Mouse (Mus musculus): ENCODE measurements around the gene Epn2. TPM values are rescaled to one million over a fixed set of nuclear protein-coding genes. Genes with fewer than 3 reads are reported as not detected.

The Epn2 gene
- polyA plus RNA-seq, 1 experiment from 2014 or later: 39.0 TPM

DNA sequence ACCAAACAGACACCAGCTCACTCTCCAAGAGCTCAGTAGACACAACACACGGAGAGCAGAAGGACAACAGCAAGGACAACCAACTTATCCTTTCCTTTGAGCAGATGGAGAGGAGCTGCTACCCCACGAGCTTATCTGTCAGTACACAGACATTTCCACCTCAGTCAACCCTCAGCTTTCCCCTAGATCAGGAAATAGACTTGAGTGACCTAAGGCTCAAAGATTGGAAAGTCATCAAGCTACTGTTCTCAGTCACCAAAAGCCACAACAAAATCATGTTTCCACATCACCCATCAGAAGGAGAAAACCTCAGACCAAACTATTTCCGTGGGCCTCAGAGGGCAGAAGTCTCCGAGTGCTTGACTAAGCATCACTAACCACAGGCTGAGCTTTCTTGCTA is 15.5 kb downstream of the Epn2 start:
- no peak overlapping the region for H3K4me2 ChIP-seq (replicated peaks)
- H3K9me3 ChIP-seq: no peaks in the 10 kb centered on the region
- H3K36me3 ChIP-seq: no peaks in the 10 kb centered on the region
- no peak overlapping the region for H3K27ac ChIP-seq (replicated peaks)
- H3K9ac ChIP-seq (replicated peaks): no peak overlapping the region
- H3K27me3 ChIP-seq: no peaks in the 10 kb centered on the region
- 83% methylated on average over 4 of the region's 4 CpGs for WGBS
- no peak for ATAC-seq (ENCODE audit: low FRiP score, low read depth)
- H3K4me3 ChIP-seq: no peak overlapping the region
- H3K4me1 ChIP-seq: peaks cover under 1% of the 10 kb centered on the region; the same call in 1 of the 2 replicates

DNA sequence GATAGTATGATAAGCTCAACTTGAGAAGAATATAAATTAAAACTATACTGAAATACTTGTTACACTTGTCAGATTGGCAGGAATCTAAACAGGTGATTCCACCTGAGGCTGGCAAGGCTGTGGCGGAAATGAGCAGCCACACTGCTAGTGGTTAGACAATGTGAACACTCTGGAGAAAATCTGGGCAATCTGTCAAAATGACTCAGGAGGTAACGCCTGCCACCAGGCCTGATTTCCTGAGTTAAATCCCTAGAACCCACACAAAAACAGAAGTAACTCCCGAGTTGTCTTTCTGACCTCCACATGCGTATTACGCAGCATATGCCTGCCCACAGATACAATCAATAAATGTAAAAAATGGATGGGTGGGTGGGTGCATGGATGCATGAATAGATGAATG is 17.1 kb downstream of the Epn2 start:
- no peak for ATAC-seq (ENCODE audit: low FRiP score, low read depth)
- H3K4me2 ChIP-seq (replicated peaks): no peak overlapping the region
- no peak overlapping the region for H3K9ac ChIP-seq (replicated peaks)
- no peaks in the 10 kb centered on the region for H3K4me1 ChIP-seq
- no peak overlapping the region for H3K4me3 ChIP-seq
- no peaks in the 10 kb centered on the region for H3K36me3 ChIP-seq
- H3K27ac ChIP-seq (replicated peaks): no peak overlapping the region
- H3K27me3 ChIP-seq: no peaks in the 10 kb centered on the region
- WGBS: 91% methylated on average over 5 of the region's 5 CpGs
- H3K9me3 ChIP-seq: no peaks in the 10 kb centered on the region

DNA sequence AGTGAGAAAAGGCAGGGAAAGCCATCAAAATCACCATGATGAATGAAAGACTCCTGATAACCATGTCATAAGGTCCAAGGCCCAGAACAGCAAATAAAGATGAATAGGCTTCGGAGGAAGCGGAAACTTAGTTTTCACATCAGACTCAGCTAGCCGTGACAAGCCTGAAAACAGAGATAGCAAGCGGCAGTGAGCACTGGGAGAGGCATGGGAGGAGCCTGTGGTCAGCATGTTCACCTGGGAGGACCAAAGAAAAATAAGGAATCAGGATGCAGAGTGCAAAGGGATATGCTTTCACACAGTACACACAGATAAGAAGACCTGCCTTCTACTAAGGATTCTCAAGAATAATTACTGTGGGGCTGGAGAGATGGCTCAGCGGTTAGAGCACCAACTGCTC is 19.9 kb downstream of the Epn2 start:
- H3K36me3 ChIP-seq: no peaks in the 10 kb centered on the region
- H3K4me2 ChIP-seq (replicated peaks): no peak overlapping the region
- H3K27ac ChIP-seq (replicated peaks): no peak overlapping the region
- no peaks in the 10 kb centered on the region for H3K9me3 ChIP-seq
- H3K9ac ChIP-seq (replicated peaks): no peak overlapping the region
- no peak overlapping the region for H3K4me3 ChIP-seq
- 92% methylated on average over 5 of the region's 5 CpGs for WGBS
- ATAC-seq (ENCODE audit: low FRiP score, low read depth): no peak
- no peaks in the 10 kb centered on the region for H3K4me1 ChIP-seq
- H3K27me3 ChIP-seq: no peaks in the 10 kb centered on the region

DNA sequence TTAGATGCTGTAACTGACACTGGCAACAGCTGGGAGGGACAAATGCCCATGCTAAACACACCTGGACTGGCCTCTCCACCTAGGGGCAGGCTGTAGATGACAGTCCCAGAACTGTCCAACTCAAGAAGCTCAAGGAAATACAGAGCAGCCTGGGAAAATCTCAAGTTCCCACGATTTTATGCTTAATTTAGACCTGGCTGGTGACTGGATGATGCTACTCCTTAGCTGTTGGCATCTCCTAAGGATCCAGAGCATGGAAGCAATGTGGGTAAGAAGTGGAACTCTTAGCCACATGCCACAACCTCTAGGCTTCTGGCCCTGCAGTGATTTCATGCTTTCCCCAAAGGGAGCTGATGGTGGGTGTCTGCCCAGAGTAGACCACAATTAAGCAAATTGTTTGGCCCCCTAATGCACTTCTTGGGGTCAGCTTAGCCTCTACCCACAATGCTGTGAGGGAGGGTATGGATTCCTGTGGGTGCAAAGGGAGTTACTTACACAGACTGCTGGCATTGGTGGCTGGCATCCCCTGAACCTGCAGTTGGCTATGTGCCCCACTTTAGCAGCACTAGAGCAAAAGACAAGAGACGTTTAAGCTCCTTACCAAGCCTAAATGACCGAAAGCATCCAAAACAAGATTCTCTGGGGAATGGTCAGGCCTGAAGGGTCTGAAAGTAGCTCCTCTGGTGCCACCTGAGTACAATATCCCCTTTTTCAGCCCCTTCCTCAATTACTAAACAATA is 26.3 kb downstream of the Epn2 start:
- H3K36me3 ChIP-seq: no peaks in the 10 kb centered on the region
- no peak overlapping the region for H3K27ac ChIP-seq (replicated peaks)
- no peaks in the 10 kb centered on the region for H3K27me3 ChIP-seq
- no peak overlapping the region for H3K9ac ChIP-seq (replicated peaks)
- no peaks in the 10 kb centered on the region for H3K9me3 ChIP-seq
- no peak overlapping the region for H3K4me2 ChIP-seq (replicated peaks)
- H3K4me1 ChIP-seq: no peaks in the 10 kb centered on the region
- no peak overlapping the region for H3K4me3 ChIP-seq
- WGBS: 89% methylated on average over 3 of the region's 3 CpGs
- ATAC-seq (ENCODE audit: low FRiP score, low read depth): no peak

DNA sequence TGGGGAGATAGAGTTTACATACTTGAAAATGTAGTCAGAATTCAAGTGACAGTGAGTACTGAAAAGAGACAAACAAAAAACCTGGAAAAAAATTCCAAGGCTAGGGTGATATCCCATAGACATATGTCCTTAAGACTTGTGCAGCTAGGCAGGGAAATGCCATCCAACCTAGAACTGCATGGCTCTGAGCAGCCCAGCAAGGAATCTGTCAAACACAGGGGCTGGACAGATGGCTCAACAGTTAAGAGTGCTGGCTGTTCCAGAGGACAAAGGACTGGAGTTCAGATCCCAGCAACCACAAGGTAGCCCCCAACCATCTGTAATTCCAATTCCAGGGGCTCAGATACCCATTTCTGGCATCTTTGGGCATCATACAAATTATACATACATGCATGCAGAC is 28.9 kb downstream of the Epn2 start:
- Histone ChIP-seq H3K9ac (replicated peaks) (no peak overlapping the region), H3K36me3 (peaks cover 12% of the 10 kb centered on the region), H3K27me3 (no peaks in the 10 kb centered on the region), H3K4me1 (no peaks in the 10 kb centered on the region), H3K9me3 (no peaks in the 10 kb centered on the region), H3K4me3 (no peak overlapping the region), H3K27ac (replicated peaks) (no peak overlapping the region), H3K4me2 (replicated peaks) (no peak overlapping the region)
- no peak for ATAC-seq (ENCODE audit: low FRiP score, low read depth)

DNA sequence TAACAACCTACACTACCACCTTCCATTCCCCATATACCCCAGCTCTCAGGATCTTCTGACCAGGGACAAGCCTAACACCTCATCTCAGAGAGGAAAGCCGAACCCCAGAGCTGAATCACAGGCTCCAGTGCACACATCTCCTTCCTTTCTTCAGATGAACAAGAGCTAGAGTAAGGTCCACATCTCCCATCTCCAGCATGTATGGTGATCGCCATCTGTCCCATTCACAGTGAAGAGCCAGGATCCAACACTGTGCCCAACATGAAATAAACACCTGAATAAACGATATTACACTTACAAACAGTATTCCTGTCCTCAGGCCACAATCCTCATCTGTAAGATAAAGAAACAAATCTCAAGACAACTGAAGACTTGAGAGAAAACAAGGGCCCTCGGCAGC is 31.8 kb downstream of the Epn2 start:
- Histone ChIP-seq H3K4me2 (replicated peaks) (no peak overlapping the region), H3K4me3 (no peak overlapping the region), H3K27me3 (no peaks in the 10 kb centered on the region), H3K9ac (replicated peaks) (no peak overlapping the region), H3K36me3 (peaks cover 26% of the 10 kb centered on the region), H3K9me3 (no peaks in the 10 kb centered on the region), H3K27ac (replicated peaks) (no peak overlapping the region), H3K4me1 (no peaks in the 10 kb centered on the region)
- no peak for ATAC-seq (ENCODE audit: low FRiP score, low read depth)
- WGBS: 93% methylated on average over 4 of the region's 4 CpGs

DNA sequence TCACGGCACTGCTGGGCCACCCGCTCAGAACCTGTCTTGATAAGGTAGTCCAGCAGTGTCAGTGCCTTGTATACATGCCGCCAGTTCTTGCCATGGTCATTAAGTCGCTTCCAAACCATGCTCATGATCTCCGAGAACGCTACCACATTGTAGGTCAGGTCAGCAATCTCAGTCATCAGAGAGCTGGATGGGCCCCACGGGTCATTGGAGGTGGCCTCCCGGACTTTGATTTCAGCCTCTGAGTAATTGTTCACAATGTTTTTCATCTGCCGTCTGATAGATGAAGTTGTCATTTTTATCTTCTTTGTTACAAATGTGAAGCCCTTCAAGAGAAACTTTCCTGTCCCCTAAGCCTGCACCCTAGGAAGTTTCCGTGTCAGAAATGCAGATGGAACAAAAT is 33.0 kb downstream of the Epn2 start:
- peaks cover 26% of the 10 kb centered on the region for H3K36me3 ChIP-seq
- H3K27me3 ChIP-seq: no peaks in the 10 kb centered on the region
- no peak overlapping the region for H3K27ac ChIP-seq (replicated peaks)
- no peak overlapping the region for H3K9ac ChIP-seq (replicated peaks)
- no peak overlapping the region for H3K4me3 ChIP-seq
- H3K9me3 ChIP-seq: no peaks in the 10 kb centered on the region
- H3K4me2 ChIP-seq (replicated peaks): no peak overlapping the region
- 91% methylated on average over 10 of the region's 10 CpGs for WGBS
- ATAC-seq (ENCODE audit: low FRiP score, low read depth): no peak
- H3K4me1 ChIP-seq: no peaks in the 10 kb centered on the region

DNA sequence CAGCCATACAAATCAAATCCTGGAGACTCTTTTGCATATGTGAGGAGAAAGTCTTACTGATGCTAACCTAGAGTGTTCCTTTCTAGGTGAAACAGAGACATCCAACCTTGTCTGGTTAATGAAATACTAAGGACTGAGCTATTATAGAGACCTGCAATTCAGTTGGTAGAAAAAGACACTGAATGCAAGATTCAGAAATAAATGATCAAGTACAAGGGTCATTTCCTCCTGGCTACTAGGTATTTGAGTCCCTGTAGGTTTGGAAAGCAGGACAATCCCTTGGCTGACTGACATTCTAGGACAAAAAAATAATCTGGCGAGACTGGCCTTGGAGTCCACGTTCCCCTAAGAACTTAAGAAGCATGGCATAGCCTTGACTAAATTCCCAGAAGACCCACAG is 33.9 kb downstream of the Epn2 start:
- Histone ChIP-seq H3K9ac (replicated peaks) (no peak overlapping the region), H3K27me3 (no peaks in the 10 kb centered on the region), H3K36me3 (peaks cover 26% of the 10 kb centered on the region), H3K4me2 (replicated peaks) (no peak overlapping the region), H3K27ac (replicated peaks) (no peak overlapping the region), H3K9me3 (no peaks in the 10 kb centered on the region), H3K4me3 (no peak overlapping the region), H3K4me1 (no peaks in the 10 kb centered on the region)
- 92% methylated on average over 2 of the region's 2 CpGs for WGBS
- ATAC-seq (ENCODE audit: low FRiP score, low read depth): no peak

DNA sequence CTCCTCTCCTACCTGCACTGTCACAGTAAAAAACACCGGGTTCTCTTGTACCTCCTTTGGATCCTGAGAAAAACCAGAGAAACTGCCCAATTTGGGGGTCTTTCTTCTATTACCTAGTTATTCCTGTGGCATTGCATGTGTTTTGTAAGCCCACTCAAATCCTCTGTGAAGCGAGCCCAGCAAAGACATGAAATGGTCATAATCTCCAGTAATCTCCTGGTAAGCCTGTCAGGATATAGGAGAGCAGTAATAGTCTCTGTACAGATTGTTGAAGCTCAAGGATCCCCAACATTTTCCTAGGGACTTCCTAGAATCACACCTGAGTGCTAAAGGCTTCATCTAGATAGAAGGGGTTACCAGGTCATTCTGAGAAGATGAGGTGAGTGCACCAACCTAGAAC is 38.4 kb downstream of the Epn2 start:
- Histone ChIP-seq H3K4me1 (no peaks in the 10 kb centered on the region), H3K4me2 (replicated peaks) (no peak overlapping the region), H3K9ac (replicated peaks) (no peak overlapping the region), H3K27me3 (no peaks in the 10 kb centered on the region), H3K9me3 (no peaks in the 10 kb centered on the region), H3K36me3 (peaks cover 29% of the 10 kb centered on the region), H3K4me3 (no peak overlapping the region), H3K27ac (replicated peaks) (no peak overlapping the region)
- WGBS: 92% methylated on average over 2 of the region's 2 CpGs
- no peak for ATAC-seq (ENCODE audit: low FRiP score, low read depth)

DNA sequence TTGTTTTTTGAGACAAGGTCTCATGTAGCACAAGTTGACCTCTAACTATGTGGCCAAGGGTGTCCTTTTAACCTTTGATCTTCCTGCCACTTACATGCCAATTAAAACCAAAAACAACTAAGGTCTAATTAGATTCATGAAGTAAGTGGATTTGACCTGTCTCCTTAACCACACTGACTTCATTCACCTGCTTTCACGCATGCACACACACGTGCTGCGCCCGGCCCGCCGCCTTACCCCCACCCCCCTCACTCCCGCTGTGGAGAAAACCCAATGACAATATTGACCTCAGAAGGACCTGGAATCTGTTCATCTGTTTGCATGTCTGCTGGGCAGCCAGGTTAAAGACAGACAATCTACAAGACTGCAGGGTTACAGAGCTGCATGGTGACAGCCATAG is 38.8 kb downstream of the Epn2 start:
- H3K4me2 ChIP-seq (replicated peaks): no peak overlapping the region
- no peak overlapping the region for H3K4me3 ChIP-seq
- peaks cover 25% of the 10 kb centered on the region for H3K36me3 ChIP-seq
- ATAC-seq (ENCODE audit: low FRiP score, low read depth): no peak
- H3K9me3 ChIP-seq: no peaks in the 10 kb centered on the region
- WGBS: 84% methylated on average over 7 of the region's 7 CpGs
- H3K9ac ChIP-seq (replicated peaks): no peak overlapping the region
- no peaks in the 10 kb centered on the region for H3K4me1 ChIP-seq
- no peak overlapping the region for H3K27ac ChIP-seq (replicated peaks)
- no peaks in the 10 kb centered on the region for H3K27me3 ChIP-seq

DNA sequence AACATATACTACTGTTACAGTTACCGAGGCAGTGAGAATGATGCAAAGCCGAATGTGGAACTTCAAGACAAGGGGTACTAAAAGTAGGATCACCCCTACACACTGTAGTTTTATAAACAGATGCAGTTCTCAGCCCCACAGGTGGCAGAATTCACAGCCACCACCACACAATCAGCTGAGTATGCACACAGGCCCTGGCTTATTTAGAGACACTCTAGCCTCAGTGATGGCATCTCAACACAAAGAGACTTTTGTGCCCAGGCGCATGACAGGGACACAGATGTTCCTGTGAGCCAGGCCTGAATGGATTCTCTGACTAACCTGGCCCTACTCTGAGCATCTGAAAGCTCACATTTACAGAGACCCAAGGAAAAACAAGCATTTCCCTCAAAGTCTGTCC is 42.1 kb downstream of the Epn2 start:
- Histone ChIP-seq H3K4me2 (replicated peaks) (no peak overlapping the region), H3K27ac (replicated peaks) (no peak overlapping the region), H3K4me3 (no peak overlapping the region), H3K4me1 (no peaks in the 10 kb centered on the region), H3K36me3 (peaks cover 15% of the 10 kb centered on the region; the same call in 1 of the 2 replicates), H3K27me3 (no peaks in the 10 kb centered on the region), H3K9ac (replicated peaks) (no peak overlapping the region), H3K9me3 (no peaks in the 10 kb centered on the region)
- no peak for ATAC-seq (ENCODE audit: low FRiP score, low read depth)
- 85% methylated on average over 3 of the region's 3 CpGs for WGBS

DNA sequence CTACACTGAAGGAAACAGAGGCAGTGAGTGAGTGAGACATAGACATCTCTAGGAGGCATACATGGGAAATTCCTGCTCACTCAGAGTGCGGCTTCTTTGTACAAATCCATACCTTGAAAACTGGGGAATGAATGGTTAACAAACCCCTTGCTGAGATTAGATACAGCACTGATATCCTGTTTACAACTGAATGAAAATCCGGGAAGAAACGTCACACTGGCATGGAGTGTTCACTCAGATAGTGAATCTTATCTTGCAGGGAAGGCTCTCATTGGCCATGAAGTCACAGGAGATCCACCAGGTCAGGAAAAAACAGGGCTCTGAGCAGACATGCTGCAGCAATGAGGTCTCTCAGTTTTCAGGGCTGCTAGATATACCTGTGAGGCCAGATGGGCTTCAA is 42.5 kb downstream of the Epn2 start:
- no peaks in the 10 kb centered on the region for H3K9me3 ChIP-seq
- peaks cover 15% of the 10 kb centered on the region; the same call in 1 of the 2 replicates for H3K36me3 ChIP-seq

DNA sequence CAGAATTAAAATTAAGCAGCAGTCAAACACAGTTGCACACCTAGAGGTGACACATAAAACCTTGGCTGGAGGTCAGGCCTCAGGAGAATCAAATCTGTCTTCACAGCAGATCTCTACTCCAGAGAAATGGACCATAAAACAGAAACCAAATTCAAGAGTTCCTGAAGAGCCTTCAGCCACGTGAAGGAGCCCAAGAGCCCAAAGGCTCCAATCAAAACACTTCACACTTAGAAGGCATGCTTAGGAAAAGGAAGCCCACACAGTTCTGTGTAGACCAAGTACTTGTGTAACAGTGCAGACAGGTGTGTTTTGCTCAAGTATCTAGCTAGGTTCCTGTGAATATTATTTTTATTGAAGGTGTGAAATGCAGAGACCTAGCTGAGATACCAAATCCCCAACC is 44.0 kb downstream of the Epn2 start:
- 82% methylated on average over 1 of the region's 1 CpGs for WGBS
- no peak overlapping the region for H3K9ac ChIP-seq (replicated peaks)
- H3K4me1 ChIP-seq: no peaks in the 10 kb centered on the region
- H3K27ac ChIP-seq (replicated peaks): no peak overlapping the region
- no peaks in the 10 kb centered on the region for H3K9me3 ChIP-seq
- ATAC-seq (ENCODE audit: low FRiP score, low read depth): no peak
- no peaks in the 10 kb centered on the region for H3K27me3 ChIP-seq
- peaks cover 24% of the 10 kb centered on the region for H3K36me3 ChIP-seq
- H3K4me2 ChIP-seq (replicated peaks): no peak overlapping the region
- no peak overlapping the region for H3K4me3 ChIP-seq

More for the DNA sequence above, 42.5 kb downstream of the Epn2 start:
- 83% methylated on average over 3 of the region's 3 CpGs for WGBS
- H3K4me3 ChIP-seq: no peak overlapping the region
- no peak overlapping the region for H3K9ac ChIP-seq (replicated peaks)
- no peaks in the 10 kb centered on the region for H3K4me1 ChIP-seq
- no peak overlapping the region for H3K4me2 ChIP-seq (replicated peaks)
- H3K27me3 ChIP-seq: no peaks in the 10 kb centered on the region
- H3K27ac ChIP-seq (replicated peaks): no peak overlapping the region
- no peak for ATAC-seq (ENCODE audit: low FRiP score, low read depth)
